Mouse (Mus musculus) G1E (cell line): ENCODE results near the gene Gm10277. TPM values are rescaled to one million over a fixed set of nuclear protein-coding genes. Genes with fewer than 3 reads are reported as not detected.
A peak's percentile ranks its signal among the peaks of the same experiment; 100 is the strongest.

Experiments
- ATAC-seq: 2 replicates; pipeline ENCODE4 v1.8.0; 2016; ENCODE audit warnings: mild to moderate bottlenecking; ENCODE audit not compliant: insufficient number of reproducible peaks, poor library complexity, low FRiP score, severe bottlenecking; ENCODE audit errors: extremely low read depth
- DNase-seq: peaks from one replicate; pipeline ENCODE4 v3.0.0; 2012; ENCODE audit warnings: low spot score
- H3K27me3 ChIP-seq: 2 replicates; pipeline ENCODE4 v1.6.1; 2012; ENCODE audit warnings: mild to moderate bottlenecking, low read length, inconsistent platforms; ENCODE audit not compliant: insufficient read depth
- H3K36me3 ChIP-seq: replicated peaks from 2 replicates; pipeline ENCODE3; 2012; ENCODE audit warnings: mild to moderate bottlenecking, inconsistent platforms
- H3K4me1 ChIP-seq: 2 replicates; pipeline ENCODE4 v1.6.1; 2012; ENCODE audit warnings: low read depth, low read length, inconsistent platforms, mixed read lengths; ENCODE audit not compliant: insufficient read depth
- H3K4me3 ChIP-seq: 2 replicates; pipeline ENCODE4 v1.5.1; 2012; ENCODE audit warnings: low read depth, mild to moderate bottlenecking, inconsistent platforms, low read length, moderate library complexity, mixed read lengths
- H3K9me3 ChIP-seq: replicated peaks from 2 replicates; pipeline ENCODE4 v1.6.1; 2012; ENCODE audit warnings: inconsistent platforms
- CTCF ChIP-seq: IDR thresholded peaks from 2 replicates; pipeline ENCODE4 v1.5.1; 2012; ENCODE audit warnings: low read depth, low read length, inconsistent platforms, mixed read lengths
- GATA1 ChIP-seq: IDR thresholded peaks from 2 replicates; pipeline ENCODE4 v1.6.1; 2012; ENCODE audit warnings: borderline replicate concordance, low read length, inconsistent platforms, mixed read lengths
- GATA2 ChIP-seq: IDR thresholded peaks from 2 replicates; pipeline ENCODE4 v1.6.1; 2012; ENCODE audit warnings: low read depth, low read length, inconsistent platforms, borderline replicate concordance
- POLR2AphosphoS5 ChIP-seq: IDR thresholded peaks from 2 replicates; pipeline ENCODE4 v1.6.1; 2012; ENCODE audit warnings: low read depth, low read length, inconsistent platforms; ENCODE audit not compliant: insufficient replicate concordance
- TAL1 ChIP-seq: conservative IDR thresholded peaks from 2 replicates; pipeline ENCODE4 v1.6.1; 2012; ENCODE audit warnings: low read depth, low read length, inconsistent platforms, mixed read lengths
- polyA plus RNA-seq: library from polyadenylated mRNA; stranded (reverse); fragments of >175 nt; gene quantifications from 2 replicates; pipeline ENCODE4 v1.2.3, GENCODE M21; 2012
- total RNA-seq, 2 experiments: library from RNA; stranded (forward) in 1 of 2; stranded (reverse) in 1 of 2; fragments of 200-1000 nt in 1 of 2; fragments of >200 nt in 1 of 2; fragmentation: Nextera tagmentation in 1 of 2; gene quantifications; 2 replicates each; pipeline ENCODE4 v1.2.3; 2014 to 2017

Gene Gm10277
- total and polyA plus RNA-seq, 3 experiments = 0.33 TPM; not detected in 2

DNA sequence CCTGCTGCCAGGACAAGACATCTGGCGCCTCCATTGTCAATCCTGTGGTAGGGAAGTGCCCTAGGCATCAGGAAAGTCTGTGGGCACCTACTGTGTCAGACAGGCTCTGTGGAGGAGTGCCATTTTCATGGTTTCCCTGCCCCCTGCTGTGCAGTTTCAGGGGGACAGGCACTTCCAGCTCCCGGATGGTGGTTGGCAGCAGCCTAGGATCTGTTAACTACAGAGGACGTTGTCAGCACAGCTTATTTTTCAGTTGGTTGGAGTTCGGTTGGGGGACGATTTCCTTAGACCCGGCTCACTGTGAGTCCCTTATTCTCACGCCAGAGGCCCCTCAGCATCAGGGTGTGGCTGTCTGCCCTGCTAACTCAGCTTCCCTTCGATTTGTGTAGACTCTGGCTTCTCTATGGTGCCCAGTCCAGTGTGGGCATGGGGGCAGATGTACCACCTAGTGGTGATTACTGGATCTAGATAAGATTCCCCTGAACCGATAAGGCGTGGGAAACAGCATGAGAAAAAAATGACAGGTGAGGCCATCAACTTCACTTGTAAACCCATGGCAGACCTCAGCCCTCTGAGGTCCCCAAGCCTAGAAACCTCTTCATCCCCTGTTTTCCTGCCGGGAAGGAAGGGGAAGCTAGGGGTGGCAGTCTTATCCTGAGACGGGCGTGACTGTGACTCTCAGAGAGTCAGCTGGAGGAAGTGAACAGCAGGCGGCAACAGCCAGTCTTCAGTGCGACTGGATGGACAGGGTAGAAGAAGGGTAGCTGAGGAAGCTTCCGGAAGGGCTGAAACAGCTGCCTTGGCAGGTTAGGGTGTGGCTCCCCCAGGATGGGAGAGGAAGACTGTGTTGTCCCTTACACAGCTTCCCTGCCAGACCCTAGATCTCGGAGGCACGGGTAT lies 3.5 kb downstream of the Gm10277 start:
- no peaks in the 10 kb centered on the region for H3K9me3 ChIP-seq
- H3K4me1 ChIP-seq = peaks cover 83% of the 10 kb centered on the region
- ATAC-seq (0 out of 2 replicates have a peak, but pooled peaks have one; percentile 7), DNase-seq (peak; percentile 50)
- peak overlapping the region; percentile 65; the same call in 1 of the 2 replicates for H3K4me3 ChIP-seq
- H3K27me3 ChIP-seq = no peaks in the 10 kb centered on the region
- TF ChIP-seq GATA2 = no peak
- 0 out of 2 replicates have a peak, but pooled peaks have one; percentile 12 for TF ChIP-seq CTCF
- peaks cover 79% of the 10 kb centered on the region for H3K36me3 ChIP-seq

DNA sequence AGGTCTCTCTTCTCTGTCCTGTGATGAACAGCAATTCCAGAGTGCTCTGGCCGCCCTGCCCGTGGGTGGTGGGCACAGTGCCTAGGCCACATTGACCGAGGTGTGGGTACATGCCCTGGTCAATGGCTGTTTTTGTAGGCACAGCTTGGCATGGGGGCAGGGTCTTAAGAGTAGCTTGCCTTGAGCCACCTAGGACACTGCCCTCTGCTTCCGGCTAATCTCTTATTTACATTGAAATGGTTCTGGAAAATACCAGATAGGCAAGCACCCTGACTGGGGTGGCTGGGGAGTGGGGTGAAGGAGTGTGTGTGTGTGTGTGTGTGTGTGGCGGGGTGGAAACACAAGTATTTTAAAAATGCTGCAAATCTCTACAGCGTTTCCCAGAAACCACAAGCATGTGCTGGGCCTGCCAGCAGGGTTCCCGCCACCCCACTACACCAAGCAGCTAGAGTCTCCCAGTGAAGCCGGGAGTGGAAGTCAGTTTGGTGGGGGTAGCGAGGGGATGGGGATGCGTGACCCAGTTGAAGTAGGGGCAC lies 4.3 kb downstream of the Gm10277 start:
- no peaks in the 10 kb centered on the region for H3K27me3 ChIP-seq
- ATAC-seq (no peak), DNase-seq (peak; percentile 37)
- peaks cover 79% of the 10 kb centered on the region for H3K4me1 ChIP-seq
- H3K4me3 ChIP-seq = peak overlapping the region; percentile 65
- peaks cover 85% of the 10 kb centered on the region for H3K36me3 ChIP-seq
- TF ChIP-seq GATA2 (no peak), GATA1 (no peak), CTCF (no peak), POLR2AphosphoS5 (no peak), TAL1 (no peak)
- no peaks in the 10 kb centered on the region for H3K9me3 ChIP-seq

DNA sequence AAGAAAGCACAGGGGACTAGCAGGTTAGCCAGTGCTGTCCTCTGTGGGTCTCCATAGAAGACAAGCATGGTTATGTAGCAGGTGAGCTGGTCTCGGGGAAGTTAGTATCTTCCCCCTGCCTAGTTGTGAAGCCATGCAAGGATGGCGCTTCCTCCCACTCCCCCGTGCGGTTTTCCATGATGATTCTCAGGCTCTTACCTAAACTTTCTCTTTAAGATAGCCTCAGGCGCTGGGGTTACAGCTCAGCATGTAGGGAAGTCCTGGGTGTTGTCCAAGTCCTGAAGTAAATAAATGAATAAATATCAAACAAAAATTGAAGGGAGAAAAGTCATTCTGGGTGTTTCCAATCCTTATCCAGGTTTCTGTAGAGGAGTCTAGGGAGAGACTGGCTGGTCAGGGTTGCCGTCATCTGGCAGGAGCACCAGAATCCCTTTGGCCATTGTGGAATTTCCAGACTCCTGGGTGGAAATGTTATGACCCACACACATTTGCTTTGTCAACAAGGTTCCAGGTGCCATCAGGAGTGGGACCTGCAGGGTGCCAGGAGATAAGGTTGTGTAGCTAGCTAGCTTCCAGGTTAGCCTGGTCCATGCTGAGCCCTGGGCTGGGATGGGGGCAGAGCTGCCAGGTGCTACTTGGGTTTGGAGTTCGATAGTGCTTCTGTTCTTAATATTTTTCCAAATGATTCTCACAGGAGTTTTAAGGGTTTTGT lies 5.3 kb downstream of the Gm10277 start:
- no peaks in the 10 kb centered on the region for H3K27me3 ChIP-seq
- peaks cover 69% of the 10 kb centered on the region for H3K4me1 ChIP-seq
- ATAC-seq (no peak), DNase-seq (no peak)
- peaks cover 87% of the 10 kb centered on the region for H3K36me3 ChIP-seq
- no peaks in the 10 kb centered on the region for H3K9me3 ChIP-seq
- TF ChIP-seq CTCF (no peak), TAL1 (no peak), GATA2 (no peak), POLR2AphosphoS5 (no peak), GATA1 (no peak)
- no peak overlapping the region for H3K4me3 ChIP-seq

DNA sequence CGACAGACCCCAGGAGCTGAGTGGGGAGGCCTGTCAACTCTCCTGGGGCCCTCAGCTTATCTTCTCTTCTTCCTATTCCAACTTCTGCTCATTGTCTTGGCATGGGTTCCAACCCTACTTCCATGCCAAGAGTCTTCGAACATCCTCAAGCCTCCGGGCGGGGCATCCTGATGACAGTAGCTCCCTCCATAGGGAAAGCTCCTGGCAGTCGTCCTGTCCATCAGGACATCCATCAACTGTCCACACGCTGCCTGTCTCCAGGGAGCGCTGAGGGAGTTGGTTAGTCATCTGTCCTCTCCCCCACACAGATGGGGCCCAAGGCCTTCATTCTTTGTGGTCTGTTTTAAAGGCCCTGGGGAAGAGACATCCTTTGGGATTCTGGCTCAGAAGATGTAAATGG lies 6.5 kb downstream of the Gm10277 start:
- H3K27me3 ChIP-seq = no peaks in the 10 kb centered on the region
- no peak overlapping the region for H3K4me3 ChIP-seq
- no peaks in the 10 kb centered on the region for H3K9me3 ChIP-seq
- ATAC-seq (no peak), DNase-seq (no peak)
- H3K36me3 ChIP-seq = peaks cover 89% of the 10 kb centered on the region
- no peak for TF ChIP-seq GATA1
- no peak for TF ChIP-seq TAL1
- no peak for TF ChIP-seq CTCF
- no peak for TF ChIP-seq GATA2
- no peak for TF ChIP-seq POLR2AphosphoS5
- peaks cover 61% of the 10 kb centered on the region for H3K4me1 ChIP-seq

DNA sequence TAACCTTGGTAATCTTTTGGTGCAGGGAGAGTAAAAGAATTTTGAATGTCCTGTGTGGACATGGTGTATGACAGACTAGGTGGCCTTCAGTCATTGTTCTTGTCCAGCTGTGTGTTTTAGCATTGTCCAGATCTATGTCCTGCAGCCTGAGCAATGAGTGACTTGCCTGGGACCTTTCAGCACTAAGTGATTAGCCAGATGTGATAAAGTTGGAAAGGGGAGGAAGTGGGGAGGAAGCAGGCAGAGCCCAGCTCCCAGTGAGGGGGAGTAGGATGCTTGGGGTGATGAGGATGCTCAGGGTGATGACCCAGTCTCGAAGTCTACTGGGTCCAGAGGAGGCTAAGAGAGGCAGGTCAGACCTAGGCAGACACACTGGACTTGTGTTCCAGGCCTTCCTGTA lies 8.3 kb downstream of the Gm10277 start:
- DNase-seq = no peak

DNA sequence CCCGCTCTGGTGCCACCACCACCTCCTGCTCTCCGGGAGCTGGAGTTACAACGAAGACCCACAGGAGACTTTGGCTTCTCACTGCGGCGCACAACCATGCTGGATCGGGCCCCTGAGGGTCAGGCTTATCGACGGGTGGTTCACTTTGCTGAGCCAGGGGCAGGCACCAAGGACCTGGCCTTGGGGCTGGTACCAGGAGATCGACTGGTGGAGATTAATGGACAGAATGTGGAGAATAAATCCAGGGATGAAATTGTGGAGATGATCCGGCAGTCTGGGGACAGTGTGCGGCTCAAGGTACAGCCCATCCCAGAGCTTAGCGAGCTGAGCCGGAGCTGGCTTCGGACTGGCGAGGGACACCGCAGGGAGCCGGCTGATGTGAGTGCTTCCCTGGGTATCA lies 9.6 kb downstream of the Gm10277 start:
- Histone ChIP-seq H3K9me3 (no peaks in the 10 kb centered on the region), H3K27me3 (no peaks in the 10 kb centered on the region), H3K36me3 (peaks cover 81% of the 10 kb centered on the region), H3K4me3 (no peak overlapping the region), H3K4me1 (peaks cover 39% of the 10 kb centered on the region)
- DNase-seq = no peak
- ATAC-seq = no peak
- TF ChIP-seq GATA2 (no peak), GATA1 (no peak), CTCF (no peak), POLR2AphosphoS5 (no peak), TAL1 (no peak)

More for the DNA sequence above, 8.3 kb downstream of the Gm10277 start:
- Histone ChIP-seq H3K4me1 (peaks cover 49% of the 10 kb centered on the region), H3K4me3 (no peak overlapping the region), H3K9me3 (no peaks in the 10 kb centered on the region), H3K36me3 (peaks cover 81% of the 10 kb centered on the region), H3K27me3 (no peaks in the 10 kb centered on the region)
- TF ChIP-seq TAL1 = no peak
- no peak for TF ChIP-seq POLR2AphosphoS5
- TF ChIP-seq GATA2 = no peak
- TF ChIP-seq CTCF = no peak
- no peak for TF ChIP-seq GATA1
- no peak for ATAC-seq
